Mouse (Mus musculus) lung, postnatal 10 days (tissue): ENCODE measurements around the gene Atoh8.

Source experiments
- DNase-seq: peaks from one replicate; pipeline ENCODE4 v3.0.0; 2021

Atoh8 gene

DNA sequence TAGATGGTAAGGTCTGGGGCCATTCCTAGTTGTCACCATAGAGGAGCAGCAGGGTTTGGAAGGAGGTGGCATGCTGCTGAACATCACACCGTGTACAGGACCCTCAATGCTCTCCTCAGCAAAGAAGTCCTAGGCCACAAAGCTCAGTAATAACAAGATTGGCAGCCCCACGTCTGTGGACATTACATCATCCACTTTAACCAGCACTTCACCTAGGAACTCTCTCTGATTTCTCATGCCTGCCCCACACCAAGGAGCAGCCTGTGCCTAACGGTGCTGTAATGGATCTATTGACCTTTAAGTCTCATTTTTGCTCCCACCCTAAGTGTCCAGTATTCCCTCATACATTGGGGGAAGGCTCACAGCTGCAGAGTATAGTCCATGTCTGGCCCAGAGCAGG, 9.7 kb downstream of the Atoh8 start:
- DNase-seq, result no peak

- DNase-seq, result no peak
Observed at GRCm38 (mm10) chr6:72223892-72224291, 11.5 kb downstream of the Atoh8 start.

- no peak for DNase-seq
Observed at GRCm38 (mm10) chr6:72222876-72223275, 12.5 kb downstream of the Atoh8 start.

DNA sequence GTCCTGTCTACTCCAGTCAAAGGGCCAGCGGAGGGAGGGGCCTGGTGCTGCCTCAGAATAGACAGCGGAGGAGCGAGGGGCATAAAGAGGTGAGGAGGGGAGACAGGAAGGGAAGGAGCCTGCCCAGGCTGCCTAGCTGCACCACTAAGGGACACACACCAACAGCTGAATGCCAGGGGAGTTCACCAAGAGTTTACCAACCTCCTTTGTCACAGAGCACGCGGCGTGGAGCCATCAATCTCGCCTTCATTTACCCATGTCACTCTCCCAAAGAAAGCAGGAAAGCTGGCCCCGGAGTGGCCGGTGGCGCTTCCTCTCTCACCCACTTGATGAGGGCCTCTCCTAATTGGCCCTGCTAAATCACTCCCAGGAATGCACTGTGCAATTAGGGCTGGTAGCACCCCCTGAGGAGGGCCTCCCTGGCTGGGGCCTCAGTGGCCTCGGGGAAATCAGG, 13.1 kb downstream of the Atoh8 start:
- DNase-seq, result no peak

DNA sequence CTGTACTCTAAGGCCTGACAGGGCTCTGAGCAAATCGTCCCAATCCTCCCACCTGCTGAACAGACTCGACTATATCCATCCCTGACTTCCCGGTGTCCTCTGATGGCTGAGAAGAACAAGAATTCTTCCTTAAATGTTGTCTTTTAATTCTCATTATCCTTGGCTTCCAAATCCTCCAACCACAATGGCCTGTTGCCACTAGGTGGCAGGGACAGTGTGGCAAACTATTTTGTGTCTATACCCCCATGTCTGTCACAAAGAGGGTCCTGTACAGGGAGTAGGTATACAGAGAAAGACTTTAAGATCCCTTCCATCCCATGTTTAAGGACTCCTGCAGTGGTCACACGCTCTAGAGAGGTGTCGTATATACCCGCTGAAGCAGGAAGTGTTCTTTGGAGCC, 14.1 kb downstream of the Atoh8 start:
- no peak for DNase-seq

- DNase-seq, result no peak
Observed at GRCm38 (mm10) chr6:72219549-72219948, 15.8 kb downstream of the Atoh8 start.

- DNase-seq, result no peak
Observed at GRCm38 (mm10) chr6:72218281-72218680, 17.1 kb downstream of the Atoh8 start.

DNA sequence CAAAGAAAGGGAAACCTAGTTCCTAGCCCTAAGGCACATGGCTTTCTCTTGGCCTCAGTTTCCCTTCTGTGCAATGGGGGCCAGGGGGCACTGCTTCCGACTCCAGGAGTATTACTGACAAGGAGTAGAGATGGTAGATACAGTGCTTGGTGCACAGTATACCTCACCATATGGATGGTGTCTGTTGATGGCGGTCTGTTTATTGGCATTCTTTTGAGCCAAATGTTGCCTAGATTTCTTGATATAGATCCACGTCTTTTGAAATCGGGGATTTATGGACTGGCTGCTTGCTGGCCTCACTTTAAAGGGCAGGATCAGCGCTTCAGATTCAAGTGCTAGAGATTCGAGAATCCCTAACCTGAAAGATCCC, 18.0 kb downstream of the Atoh8 start:
- DNase-seq, result no peak

GRCm38 (mm10) chr6:72216681-72217414, 18.5 kb downstream of the Atoh8 start:
- peak; percentile 99 for DNase-seq

DNA sequence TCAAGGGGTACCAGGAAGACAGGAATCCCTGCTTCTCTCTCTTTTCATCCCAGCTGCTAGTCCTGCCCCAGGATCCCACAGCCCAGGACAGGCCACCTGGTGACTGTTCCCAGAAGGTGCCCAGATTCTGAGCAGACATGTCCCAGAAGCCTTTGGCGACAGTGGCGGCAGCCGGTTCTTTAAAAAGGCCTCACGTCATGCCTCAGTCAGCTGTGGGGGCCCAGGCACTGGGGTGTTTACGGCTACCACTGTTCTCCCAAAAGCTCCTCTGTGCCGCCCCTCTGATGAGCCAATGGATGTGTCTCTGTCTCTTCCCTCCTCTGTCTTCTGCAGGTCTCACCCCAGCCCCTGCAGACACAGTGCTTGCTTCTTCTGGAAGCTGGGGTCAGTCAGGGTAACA, 19.8 kb downstream of the Atoh8 start:
- peak; percentile 56 for DNase-seq

GRCm38 (mm10) chr6:72211360-72211759, 24.0 kb downstream of the Atoh8 start:
- DNase-seq, result no peak

- DNase-seq, result peak; percentile 72
Observed at GRCm38 (mm10) chr6:72210823-72211222, 24.6 kb downstream of the Atoh8 start.

DNA sequence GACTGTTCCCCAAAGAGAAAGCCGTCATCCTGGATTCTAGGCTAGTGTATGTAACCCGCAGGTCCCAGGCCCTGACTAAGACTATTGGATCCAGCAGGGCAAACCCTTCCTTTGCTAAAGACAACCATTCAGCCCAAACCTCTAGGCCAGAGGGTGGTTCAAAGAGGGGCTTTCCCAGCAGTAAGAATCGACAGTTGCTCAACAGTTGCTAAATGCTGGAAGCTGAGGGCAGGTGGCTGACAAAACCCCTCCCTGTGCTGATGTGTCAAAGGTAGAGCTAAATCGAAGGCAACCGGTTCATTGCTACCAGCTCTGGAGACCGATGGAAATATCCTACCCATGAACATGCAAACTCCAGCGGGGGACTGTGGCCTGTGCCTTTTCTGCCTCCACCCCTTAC, 25.6 kb downstream of the Atoh8 start:
- DNase-seq, result no peak

GRCm38 (mm10) chr6:72208406-72209045, 26.9 kb downstream of the Atoh8 start:
- DNase-seq, result no peak

DNA sequence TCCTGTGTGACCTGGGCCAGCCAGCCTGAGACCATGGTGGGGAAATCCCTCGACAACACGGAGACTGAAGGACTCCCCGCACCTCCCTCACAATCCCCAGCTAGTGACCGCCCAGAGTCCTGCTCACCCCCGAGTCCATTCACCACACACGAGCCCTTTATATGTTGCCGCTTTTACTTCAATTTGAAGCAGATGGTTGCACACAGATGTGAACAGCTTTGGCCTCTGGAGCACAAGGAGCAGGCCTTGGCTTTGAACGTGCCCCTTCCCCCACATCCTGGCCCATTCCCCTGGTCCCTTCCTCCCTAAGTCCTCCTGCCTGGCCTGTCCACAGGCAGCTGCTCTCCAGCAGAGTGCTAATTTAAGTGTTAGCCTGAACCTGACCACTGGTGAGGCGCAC, 29.4 kb downstream of the Atoh8 start:
- DNase-seq, result no peak

DNA sequence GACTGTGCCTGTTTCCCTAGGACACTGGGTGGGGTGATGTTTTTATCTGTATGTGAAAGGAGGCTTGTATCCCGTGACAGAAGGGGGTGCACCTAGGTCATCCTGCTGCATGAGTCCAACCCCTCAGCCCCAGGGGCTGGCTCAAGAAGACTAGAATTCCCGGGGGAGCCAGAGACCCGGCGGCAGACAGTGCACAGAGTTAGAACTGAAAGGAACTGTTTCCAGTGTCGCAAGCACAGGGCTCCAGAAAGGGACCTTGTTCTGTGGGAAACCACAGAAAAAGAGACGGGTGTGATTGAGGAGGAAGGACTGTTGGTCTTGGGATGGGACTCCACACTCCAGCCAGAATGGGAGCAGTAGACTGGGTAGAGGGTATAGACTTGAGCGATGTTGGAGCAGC, 30.5 kb downstream of the Atoh8 start:
- DNase-seq, result peak; percentile 54

- no peak for DNase-seq
Observed at GRCm38 (mm10) chr6:72203279-72203678, 32.1 kb downstream of the Atoh8 start.

DNA sequence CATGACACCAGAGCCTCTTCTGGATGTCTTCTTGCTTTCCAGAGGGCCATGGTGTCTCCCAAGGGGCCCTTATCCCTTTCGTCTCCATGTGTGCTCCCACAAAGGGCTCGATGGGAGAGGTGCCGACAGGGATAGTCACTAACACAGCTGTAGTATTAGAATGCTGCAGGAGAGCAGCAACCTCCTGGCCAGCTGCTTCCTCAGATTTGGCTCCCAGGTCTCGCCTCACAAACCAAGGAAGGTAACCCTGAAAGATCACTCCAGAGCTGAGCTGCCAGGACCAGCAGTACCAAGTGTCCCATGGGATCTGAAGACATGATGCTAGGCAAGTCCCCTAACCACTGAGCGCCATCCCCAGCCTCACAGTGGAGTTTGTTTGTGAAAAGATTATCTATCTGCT, 32.6 kb downstream of the Atoh8 start:
- no peak for DNase-seq

GRCm38 (mm10) chr6:72200595-72201256, 34.7 kb downstream of the Atoh8 start:
- peak; percentile 63 for DNase-seq

GRCm38 (mm10) chr6:72197515-72197914, 37.9 kb downstream of the Atoh8 start:
- DNase-seq, result no peak

GRCm38 (mm10) chr6:72196660-72197059, 38.7 kb downstream of the Atoh8 start:
- DNase-seq, result no peak

DNA sequence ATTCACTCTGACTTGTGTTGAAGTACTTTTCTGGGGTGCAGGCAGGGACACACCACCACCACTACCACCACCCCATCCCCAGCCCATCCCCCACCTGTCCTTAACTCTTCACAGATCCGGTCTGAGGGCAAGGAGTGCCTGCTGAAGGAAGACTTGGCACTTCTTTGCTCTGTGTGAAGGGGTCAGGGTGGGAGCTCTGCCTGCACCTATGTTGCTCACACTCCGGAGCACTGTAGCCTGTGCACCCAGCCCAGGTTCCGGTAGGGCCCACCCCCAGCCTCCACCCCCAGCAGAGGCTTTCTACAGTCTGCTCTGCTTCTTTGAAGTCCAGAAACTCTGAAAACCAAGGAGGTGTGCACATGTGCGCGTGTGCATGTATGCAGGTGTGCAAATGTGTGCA, 44.8 kb downstream of the Atoh8 start:
- no peak for DNase-seq

GRCm38 (mm10) chr6:72190120-72190519, 45.3 kb downstream of the Atoh8 start:
- DNase-seq, result no peak
